Mouse (Mus musculus) ES-E14 (cell line): ENCODE data around the gene Pdcl3.

ENCODE experiments used
- CHD2 ChIP-seq: IDR thresholded peaks from 2 replicates; pipeline ENCODE4 v1.6.1; 2014; ENCODE audit warnings: mild to moderate bottlenecking, low read depth, low read length, inconsistent platforms
- HCFC1 ChIP-seq: IDR thresholded peaks from 2 replicates; pipeline ENCODE4 v1.6.1; 2012; ENCODE audit warnings: low read length, inconsistent platforms, borderline replicate concordance; ENCODE audit not compliant: insufficient read depth
- ZC3H11A ChIP-seq: IDR thresholded peaks from 2 replicates; pipeline ENCODE4 v1.6.1; 2012; ENCODE audit warnings: low read depth, mild to moderate bottlenecking, inconsistent platforms, low read length, borderline replicate concordance
- ZNF384 ChIP-seq: IDR thresholded peaks from 2 replicates; pipeline ENCODE4 v1.6.1; 2012; ENCODE audit warnings: low read depth, low read length, inconsistent platforms

GRCm38 (mm10) chr1:39006830-39007829, 21.7 kb downstream of the Pdcl3 start:
- TF ChIP-seq ZC3H11A (no peak), CHD2 (no peak), HCFC1 (no peak), ZNF384 (no peak)
